Mouse (Mus musculus) gastrocnemius, adult 2 months (tissue): Measurements from ENCODE around the gene Gab2. TPM values are rescaled to one million over a fixed set of nuclear protein-coding genes. Genes with fewer than 3 reads are reported as not detected.

Experiments used
- DNase-seq: peaks from one replicate; pipeline ENCODE4 v3.0.0; 2022
- H3K27ac ChIP-seq: fragments of 200-600 bp; 2 replicates; pipeline ENCODE4 v1.8.1; 2022; ENCODE audit warnings: mild to moderate bottlenecking
- H3K4me3 ChIP-seq: fragments of 200-600 bp; 2 replicates; pipeline ENCODE4 v1.8.1; 2022; ENCODE audit warnings: mild to moderate bottlenecking, moderate library complexity
- CTCF ChIP-seq: fragments of 200-600 bp; IDR thresholded peaks from 2 replicates; pipeline ENCODE4 v1.8.1; 2022; ENCODE audit warnings: antibody characterized with exemption, mild to moderate bottlenecking, moderate library complexity
- intact Hi-C: fragments of 180-260 bp; cut with DNase I; formaldehyde crosslinking; loops from one replicate; pipeline ENCODE4 v1.15.1; 2025
- total RNA-seq, 2 experiments: library from RNA; stranded (reverse); gene quantifications; 2 replicates each; pipeline ENCODE4 v1.2.3; 2021

Gab2 gene
- total RNA-seq, 2 experiments from 2014 or later, result 6.1 to 6.3 TPM

GRCm38 (mm10) chr7:97348318-97348717 lies 266.9 kb downstream of the Gab2 start:
- intact Hi-C loops, result no loop called here
- no peak for DNase-seq
- TF ChIP-seq CTCF, result no peak
- Histone ChIP-seq H3K4me3 (no peak overlapping the region), H3K27ac (no peak overlapping the region)

DNA sequence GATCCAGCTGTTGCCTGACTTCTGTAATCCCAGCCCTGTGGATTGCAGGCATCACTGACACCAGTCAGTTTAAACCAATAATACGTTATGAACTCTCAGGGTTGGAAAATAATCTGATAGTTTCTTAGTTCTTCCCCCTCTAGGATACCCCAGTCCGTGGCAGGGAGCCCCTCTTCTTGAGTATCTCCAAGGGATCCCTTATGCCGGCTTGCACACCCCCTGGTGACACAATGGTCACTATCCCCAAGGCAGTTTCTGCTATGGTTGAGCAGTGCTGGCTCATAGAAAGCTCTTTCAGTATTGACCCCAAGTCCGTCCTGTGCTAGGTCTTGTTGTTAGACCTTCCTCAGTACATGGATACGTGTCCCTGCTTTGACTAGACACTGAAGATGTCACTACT lies 267.4 kb downstream of the Gab2 start:
- TF ChIP-seq CTCF, result no peak
- no peak for DNase-seq
- no peak overlapping the region for H3K27ac ChIP-seq
- intact Hi-C loops, result no loop called here
- no peak overlapping the region for H3K4me3 ChIP-seq

DNA sequence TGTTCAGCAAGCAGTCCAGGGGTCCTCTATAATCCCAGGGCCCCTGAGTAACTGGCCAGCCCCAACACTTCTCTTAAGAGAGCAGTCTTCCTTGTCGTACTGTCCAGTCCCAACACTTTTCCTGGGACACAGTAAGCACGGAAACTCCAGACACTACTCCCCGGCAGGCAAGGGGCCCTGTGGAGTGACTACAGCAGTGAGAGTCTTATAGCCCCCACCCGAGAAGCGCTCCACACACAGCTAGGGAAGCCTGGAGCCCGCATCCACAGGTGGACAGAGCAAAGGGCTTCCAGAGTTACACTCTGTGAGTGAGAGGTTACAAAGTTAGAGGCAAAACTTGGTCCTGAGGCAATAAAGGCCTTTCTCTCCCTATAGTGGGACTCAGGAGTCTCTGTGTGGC lies 268.1 kb downstream of the Gab2 start:
- intact Hi-C loops, result no loop called here
- DNase-seq, result no peak
- TF ChIP-seq CTCF, result no peak
- no peak overlapping the region for H3K27ac ChIP-seq
- no peak overlapping the region for H3K4me3 ChIP-seq

DNA sequence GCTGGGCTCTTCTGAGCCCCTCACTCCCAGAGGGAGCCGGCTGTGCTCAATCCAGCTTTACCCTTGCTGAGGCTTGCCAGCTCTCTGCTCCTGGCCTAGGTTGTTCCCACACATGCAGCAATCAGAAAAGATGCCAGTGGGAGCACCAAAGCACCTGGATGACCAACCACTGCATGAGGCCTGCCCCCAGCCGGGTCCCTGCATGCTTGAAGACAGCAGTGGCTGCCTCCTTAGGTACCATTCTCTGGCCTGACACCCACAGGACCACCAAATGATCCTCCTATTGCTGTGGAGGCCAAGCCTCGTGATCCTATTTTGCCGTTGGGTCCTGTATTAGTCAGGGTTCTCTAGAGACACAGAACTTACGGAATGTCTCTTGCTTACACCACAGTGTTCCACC lies 269.5 kb downstream of the Gab2 start:
- Histone ChIP-seq H3K27ac (no peak overlapping the region), H3K4me3 (no peak overlapping the region)
- no peak for DNase-seq
- TF ChIP-seq CTCF, result no peak
- intact Hi-C loops, result no loop called here

DNA sequence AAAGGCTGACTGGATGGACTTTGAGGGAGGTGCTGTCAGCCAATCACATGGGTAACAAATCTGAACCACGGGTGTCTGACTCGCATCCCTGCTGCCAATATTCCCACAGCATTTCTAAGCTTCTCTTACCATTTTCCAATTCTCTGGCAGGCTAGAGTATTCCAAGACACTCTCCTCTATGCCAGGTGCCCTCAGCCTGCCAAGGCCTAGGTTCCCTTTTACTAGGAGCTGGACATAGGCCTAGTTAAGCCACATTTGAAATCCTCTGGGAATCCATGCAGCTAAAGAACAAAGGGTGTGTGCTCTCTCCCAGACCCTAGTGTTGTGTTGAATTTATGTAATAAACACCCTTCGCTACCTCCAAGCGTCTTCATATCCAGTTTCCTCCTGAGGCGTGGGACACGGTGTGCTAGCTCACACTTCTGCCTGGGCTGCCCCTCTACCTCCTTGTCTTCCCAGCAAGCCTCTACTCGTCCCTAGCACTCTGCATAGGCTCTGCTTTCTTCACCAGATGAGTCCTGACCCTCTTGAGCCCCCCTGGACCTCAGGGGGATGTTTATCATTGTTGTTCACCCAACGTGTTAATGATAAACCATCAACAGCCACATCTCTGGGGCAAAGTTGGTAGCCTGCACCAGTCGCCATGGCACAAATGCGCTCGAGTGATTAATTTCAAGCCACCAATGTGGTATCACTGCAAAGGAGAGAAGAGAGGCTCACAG lies 270.6 kb downstream of the Gab2 start:
- intact Hi-C loops, result no loop called here
- DNase-seq, result no peak
- TF ChIP-seq CTCF, result no peak
- H3K27ac ChIP-seq, result no peak overlapping the region
- no peak overlapping the region for H3K4me3 ChIP-seq

GRCm38 (mm10) chr7:97353356-97353755 lies 272.0 kb downstream of the Gab2 start:
- DNase-seq, result no peak
- no peak for TF ChIP-seq CTCF
- intact Hi-C loops, result no loop called here
- H3K4me3 ChIP-seq, result no peak overlapping the region
- H3K27ac ChIP-seq, result no peak overlapping the region

GRCm38 (mm10) chr7:97355068-97355841 lies 273.9 kb downstream of the Gab2 start:
- intact Hi-C loops, result no loop called here
- no peak for TF ChIP-seq CTCF
- Histone ChIP-seq H3K4me3 (no peak overlapping the region), H3K27ac (peak overlapping the region; percentile 70)
- no peak for DNase-seq

GRCm38 (mm10) chr7:97356253-97356652 lies 274.9 kb downstream of the Gab2 start:
- H3K27ac ChIP-seq, result peak overlapping the region; percentile 70
- TF ChIP-seq CTCF, result no peak
- intact Hi-C loops, result no loop called here
- H3K4me3 ChIP-seq, result no peak overlapping the region
- DNase-seq, result no peak

DNA sequence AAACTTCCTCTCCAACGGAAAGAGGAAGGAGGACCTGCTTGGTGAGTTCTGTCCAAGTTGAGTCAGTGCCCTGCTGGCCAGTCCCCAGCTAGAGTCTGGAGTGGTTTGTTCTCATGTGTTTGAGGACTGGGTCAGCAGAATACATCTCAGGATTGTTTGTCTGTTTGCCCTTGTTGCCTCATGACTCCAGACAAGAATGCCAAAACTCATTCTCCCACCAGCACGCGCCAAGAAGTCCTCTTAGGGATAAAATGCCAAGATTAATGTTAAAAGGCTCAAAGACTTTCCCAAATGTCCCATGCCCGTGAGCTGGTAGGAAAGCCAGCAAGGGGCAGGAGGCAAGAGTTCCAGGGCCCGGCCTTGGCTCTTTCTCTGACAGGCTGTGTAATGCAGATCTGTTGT lies 275.5 kb downstream of the Gab2 start:
- no peak for TF ChIP-seq CTCF
- no peak overlapping the region for H3K4me3 ChIP-seq
- intact Hi-C loops, result no loop called here
- DNase-seq, result peak; percentile 81
- H3K27ac ChIP-seq, result peak overlapping the region; percentile 70

GRCm38 (mm10) chr7:97357840-97358239 lies 276.5 kb downstream of the Gab2 start:
- intact Hi-C loops, result no loop called here
- Histone ChIP-seq H3K27ac (peak overlapping the region; percentile 70; the same call in 1 of the 2 replicates), H3K4me3 (no peak overlapping the region)
- no peak for TF ChIP-seq CTCF
- DNase-seq, result no peak

- intact Hi-C loops, result no loop called here
- no peak for DNase-seq
- no peak for TF ChIP-seq CTCF
- no peak overlapping the region for H3K27ac ChIP-seq
- no peak overlapping the region for H3K4me3 ChIP-seq
These were observed 277.0 kb downstream of the Gab2 start for GRCm38 (mm10) chr7:97358347-97358746.

Other genes with a start within 250 kb of the Gab2 start
- gene Nars2, start 130.1 kb upstream of the Gab2 start, total RNA-seq, result 1 to 10 TPM; 8.9 to 9.8 TPM